Mouse (Mus musculus) adrenal gland, adult 10 weeks (tissue): ENCODE measurements around the gene Frzb. TPM values are rescaled to one million over a fixed set of nuclear protein-coding genes. Genes with fewer than 3 reads are reported as not detected.

Experiments
- polyA plus RNA-seq: library from polyadenylated mRNA; stranded (reverse); fragments of 350-450 nt; fragmentation: Illumina TruSeq; extraction: RNeasy Lipid Tissue Mini Kit (QIAGEN cat#74804); gene quantifications from one replicate; pipeline ENCODE4 v1.2.3, GENCODE M21; 2014; ENCODE audit warnings: low read depth, low replicate concordance

Frzb gene
- 446 TPM for polyA plus RNA-seq

GRCm38 (mm10) chr2:80447291-80447791 lies at the start of gene Frzb:
Frzb (minus strand) TSS chr2:80447625.

Other genes starting within 250 kb of the Frzb start
- gene Prdx6b, start 155.2 kb downstream of the Frzb start, polyA plus RNA-seq, result not detected
- gene Dnajc10, start 132.2 kb downstream of the Frzb start, polyA plus RNA-seq, result 237 TPM
- 494 TPM for gene Nckap1, start 133.8 kb upstream of the Frzb start, polyA plus RNA-seq
- gene Dusp19, start 169.4 kb upstream of the Frzb start, polyA plus RNA-seq, result 50.5 TPM
- gene Nup35, start 169.6 kb upstream of the Frzb start, polyA plus RNA-seq, result 48.6 TPM